Mouse (Mus musculus): ENCODE measurements around the gene Rarres1.

The Rarres1 gene

GRCm38 (mm10) chr3:67515274-67515801 lies at the start of gene Rarres1:
Gene Rarres1, minus strand, starts transcription at chr3:67515523.
- no peak for DNase-seq (ENCODE audit: low read depth)

DNA sequence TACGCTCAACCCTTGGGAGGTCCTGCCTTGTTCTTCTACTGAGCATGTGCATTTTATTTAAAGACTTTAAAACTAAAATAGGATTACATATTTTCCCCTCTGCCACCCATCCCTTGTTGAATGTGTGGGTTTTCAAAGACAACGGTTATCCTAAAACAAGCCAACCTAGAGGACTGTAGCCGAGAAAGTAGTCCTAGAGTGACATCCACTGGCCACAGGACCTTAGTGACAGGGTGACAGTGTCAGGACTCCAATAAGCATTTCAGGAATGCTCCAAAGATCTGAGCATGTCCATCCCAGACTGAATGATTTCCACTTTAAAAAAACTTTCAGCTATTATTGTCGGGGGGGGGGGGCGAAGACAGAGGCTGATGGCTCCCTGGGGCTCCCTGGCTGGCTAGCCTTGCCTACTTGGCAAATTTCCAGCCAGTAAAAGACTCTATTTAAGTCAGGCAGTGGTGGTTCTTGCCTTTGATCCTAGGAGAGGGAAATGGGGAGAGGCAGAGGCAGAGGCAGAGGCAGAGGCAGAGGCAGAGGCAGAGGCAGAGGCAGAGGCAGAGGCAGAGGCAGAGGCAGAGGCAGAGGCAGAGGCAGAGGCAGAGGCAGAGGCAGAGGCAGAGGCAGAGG lies 49.5 kb upstream of the Rarres1 start:
- DNase-seq (ENCODE audit: low read depth): no peak

DNA sequence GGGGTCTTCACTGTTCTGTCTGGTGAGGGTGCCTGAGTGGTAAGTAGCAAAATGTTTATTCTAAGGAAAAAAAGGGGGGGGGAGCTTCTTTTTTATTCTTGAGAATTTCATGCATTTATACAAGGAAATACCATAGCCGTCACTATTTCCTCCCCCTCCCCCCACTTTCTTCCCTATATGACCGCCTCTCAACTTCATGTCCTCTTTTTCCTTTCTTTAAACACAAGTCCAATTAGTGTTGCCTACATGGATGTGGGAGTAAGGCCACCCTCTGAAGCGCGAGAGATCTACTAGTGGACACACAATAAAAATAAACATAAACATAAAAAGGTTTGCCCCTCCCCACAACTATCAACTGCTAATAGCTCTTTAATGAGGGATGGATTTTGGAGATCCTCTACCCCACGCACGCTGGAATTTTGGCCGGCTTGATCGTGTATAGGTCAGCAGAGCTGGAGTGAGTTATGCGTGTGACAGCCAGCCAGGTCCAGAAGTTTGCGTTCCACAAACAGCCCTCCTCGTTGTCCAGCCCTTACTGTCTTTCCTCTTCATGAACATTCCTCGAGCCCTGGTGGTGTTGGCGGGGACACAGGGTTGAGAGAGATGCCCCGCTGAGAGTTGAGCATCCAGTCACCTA lies 42.5 kb upstream of the Rarres1 start:
- no peak for DNase-seq (ENCODE audit: low read depth)

GRCm38 (mm10) chr3:67557200-67557651 lies 41.9 kb upstream of the Rarres1 start:
- no peak for DNase-seq (ENCODE audit: low read depth)

GRCm38 (mm10) chr3:67555211-67555610 lies 39.9 kb upstream of the Rarres1 start:
- DNase-seq (ENCODE audit: low read depth): no peak

DNA sequence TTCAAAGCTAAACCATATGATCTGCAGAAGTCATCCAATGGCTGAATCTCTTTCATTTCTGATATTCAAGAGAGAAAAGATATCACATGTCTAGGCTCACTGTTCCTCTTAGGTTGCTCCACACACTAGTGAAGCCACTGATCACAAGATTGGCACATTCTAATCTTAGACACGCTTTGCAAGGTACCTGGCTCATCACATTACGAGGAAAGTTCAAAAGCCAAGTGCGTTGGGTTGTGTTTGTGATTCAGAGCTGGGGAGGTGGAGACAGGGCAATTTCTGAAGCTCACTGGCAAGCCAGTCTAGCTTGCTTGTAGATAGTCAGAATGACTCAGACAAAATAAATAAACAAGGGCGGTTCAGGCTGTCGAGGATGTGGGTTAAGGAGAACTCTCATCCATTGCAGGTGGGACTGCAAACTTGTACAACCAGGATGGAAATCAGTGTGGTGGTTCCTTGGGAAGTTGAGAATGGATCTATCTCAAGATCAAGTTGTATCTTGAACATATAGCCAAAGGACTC lies 38.7 kb upstream of the Rarres1 start:
- DNase-seq (ENCODE audit: low read depth): no peak

DNA sequence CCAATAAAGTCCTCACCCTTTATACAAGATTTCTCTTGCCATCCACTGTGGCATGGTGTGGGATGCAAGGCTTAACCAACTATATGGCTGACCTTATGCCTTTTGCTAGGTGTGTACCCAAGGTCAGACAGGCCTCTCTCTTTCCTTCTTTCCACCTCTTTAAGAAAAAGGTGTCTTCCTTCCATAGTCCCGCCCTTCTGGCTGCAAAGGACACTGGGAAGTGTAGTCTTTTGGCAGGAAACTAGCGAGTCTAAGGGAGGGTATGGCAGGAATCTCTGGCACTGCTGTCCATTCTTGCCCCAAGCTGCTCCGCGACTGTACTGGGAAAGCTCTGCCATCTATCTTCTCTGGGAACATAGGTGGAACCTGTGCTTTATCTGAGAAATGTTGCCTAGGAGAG lies 38.0 kb upstream of the Rarres1 start:
- DNase-seq (ENCODE audit: low read depth): no peak

GRCm38 (mm10) chr3:67551193-67551592 lies 35.9 kb upstream of the Rarres1 start:
- no peak for DNase-seq (ENCODE audit: low read depth)

DNA sequence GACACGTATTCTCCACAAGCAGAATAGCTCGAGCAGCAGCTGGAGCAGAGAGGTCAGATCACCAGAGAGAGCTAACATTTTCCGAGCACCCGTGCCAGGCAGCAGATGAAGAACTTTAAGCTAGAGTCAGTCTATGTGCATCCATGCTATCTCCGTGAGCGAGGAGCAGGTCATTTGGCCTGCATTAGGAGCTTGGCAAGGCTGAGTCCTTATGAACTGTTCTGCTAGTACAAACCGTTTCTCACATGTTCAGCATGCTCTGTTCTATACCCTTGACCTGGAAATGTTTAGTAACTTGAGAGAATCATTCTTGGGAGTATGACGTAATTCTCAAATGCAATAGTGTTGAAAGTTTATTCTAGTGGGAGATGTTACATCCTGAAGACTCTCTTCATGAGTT lies 28.3 kb upstream of the Rarres1 start:
- no peak for DNase-seq (ENCODE audit: low read depth)

- DNase-seq (ENCODE audit: low read depth): no peak
These were observed 9.4 kb upstream of the Rarres1 start for GRCm38 (mm10) chr3:67524768-67525167.

DNA sequence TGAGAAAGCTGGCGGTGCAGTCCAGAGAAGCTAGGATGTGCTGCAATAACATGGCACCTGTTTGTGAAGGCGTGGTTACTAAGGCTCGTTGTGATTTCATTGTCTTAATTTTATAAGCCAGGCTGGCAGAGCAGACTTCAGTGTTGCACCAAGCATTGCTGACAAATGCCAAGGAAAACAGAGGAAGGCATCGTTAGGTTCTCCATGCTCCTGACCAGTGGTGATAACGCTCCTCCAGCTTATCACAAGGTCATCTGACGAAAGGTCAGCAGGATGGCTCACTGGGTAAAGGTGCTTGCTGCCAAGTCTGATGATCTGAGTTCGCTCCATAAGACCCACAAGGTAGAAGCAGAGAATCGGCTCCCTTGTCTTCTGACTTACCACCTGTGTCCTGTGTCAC lies 7.4 kb upstream of the Rarres1 start:
- DNase-seq (ENCODE audit: low read depth): no peak

DNA sequence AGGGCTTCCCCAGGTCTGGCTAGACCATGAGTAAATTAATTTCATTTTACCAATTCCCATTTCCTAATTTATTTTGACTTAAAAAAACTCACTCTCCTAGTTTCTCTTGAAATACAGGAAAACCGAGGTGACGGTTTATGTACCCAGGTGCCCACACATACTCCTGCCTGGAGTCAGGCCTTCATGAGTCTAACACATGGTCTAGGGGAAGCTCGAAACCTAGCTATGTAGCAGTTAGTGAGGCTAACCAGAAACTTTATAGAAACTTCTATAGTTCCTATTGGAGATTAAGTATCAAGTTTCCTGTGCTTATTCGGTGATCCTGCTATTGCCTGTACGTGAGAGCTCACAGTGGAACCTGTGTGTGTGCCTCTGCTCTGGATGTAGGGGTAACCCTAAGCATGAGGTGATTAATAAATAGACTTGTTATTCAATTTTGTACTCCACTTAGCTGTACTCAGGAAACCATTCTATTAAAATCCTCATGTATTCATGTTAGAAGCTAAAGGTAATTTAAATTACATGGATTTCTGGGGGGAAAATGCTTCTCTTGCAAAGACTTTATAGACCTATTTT lies 5.3 kb upstream of the Rarres1 start:
- DNase-seq (ENCODE audit: low read depth): no peak

GRCm38 (mm10) chr3:67514801-67515273 lies 486 bp downstream of the Rarres1 start:
- DNase-seq (ENCODE audit: low read depth): no peak

DNA sequence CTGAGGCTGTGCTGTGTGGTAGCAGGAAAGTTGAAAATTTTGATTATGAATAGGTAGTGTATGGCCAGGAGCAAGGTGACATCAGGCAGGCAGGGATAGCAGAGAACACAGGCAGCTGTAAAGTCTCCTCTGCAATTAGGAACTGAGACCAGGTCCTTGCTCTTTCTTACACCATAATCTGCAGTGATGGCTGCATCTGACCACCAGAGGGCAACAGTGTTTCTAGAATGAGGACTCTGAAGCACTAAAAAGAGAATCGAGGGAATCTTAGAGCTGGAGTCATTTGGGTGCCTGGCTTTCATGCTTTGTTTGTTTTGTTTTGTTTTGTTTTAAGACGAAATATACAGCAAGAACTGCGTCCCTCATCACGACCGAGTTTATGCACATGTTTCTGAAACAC lies 2.5 kb downstream of the Rarres1 start:
- DNase-seq (ENCODE audit: low read depth): peak; percentile 69

- no peak for DNase-seq (ENCODE audit: low read depth)
These were observed 7.0 kb downstream of the Rarres1 start for GRCm38 (mm10) chr3:67508216-67508892.

GRCm38 (mm10) chr3:67505286-67505685 lies 10.0 kb downstream of the Rarres1 start:
- DNase-seq (ENCODE audit: low read depth): no peak

DNA sequence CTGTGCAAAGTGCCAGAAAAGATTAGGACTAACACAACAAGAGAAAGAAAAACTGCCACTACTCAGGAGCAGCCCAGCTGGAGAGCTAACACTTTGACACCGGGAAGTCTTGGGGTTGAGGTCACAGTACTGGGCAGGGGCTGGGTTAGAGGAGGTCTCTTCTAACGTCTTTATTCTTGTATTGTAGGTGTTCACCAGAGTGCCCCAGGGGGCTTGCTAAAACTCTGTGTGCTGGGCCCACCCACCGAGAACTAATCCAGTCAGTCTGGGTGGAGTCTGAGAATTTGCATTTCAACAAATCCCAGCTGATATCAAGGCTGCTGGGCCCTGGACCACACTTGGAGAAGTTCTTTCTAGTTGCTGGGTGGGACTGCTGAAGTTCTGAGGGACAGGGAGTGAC lies 11.4 kb downstream of the Rarres1 start:
- no peak for DNase-seq (ENCODE audit: low read depth)

- DNase-seq (ENCODE audit: low read depth): no peak
These were observed 15.9 kb downstream of the Rarres1 start for GRCm38 (mm10) chr3:67499406-67499791.

GRCm38 (mm10) chr3:67498773-67499405 lies 16.4 kb downstream of the Rarres1 start:
- DNase-seq (ENCODE audit: low read depth): no peak

DNA sequence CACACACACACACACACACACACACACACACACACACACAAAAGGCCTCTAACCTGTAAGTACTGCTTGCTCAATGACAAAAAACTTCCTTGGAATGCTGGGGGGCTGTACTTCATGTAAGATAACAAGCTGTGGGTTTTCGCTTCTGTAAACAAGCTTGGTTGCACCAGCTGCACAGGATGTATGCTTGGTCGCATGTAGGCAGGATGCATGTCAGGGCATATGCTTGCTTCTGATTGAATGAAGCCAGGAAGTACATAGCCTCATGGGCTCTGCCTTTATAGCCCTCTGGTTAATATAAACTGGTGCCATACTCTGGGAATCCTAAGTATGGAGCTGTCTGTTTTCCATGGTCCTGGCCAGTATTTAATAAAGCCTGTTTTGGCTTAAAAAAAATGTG lies 17.3 kb downstream of the Rarres1 start:
- no peak for DNase-seq (ENCODE audit: low read depth)

- no peak for DNase-seq (ENCODE audit: low read depth)
These were observed 19.0 kb downstream of the Rarres1 start for GRCm38 (mm10) chr3:67496310-67496709.

DNA sequence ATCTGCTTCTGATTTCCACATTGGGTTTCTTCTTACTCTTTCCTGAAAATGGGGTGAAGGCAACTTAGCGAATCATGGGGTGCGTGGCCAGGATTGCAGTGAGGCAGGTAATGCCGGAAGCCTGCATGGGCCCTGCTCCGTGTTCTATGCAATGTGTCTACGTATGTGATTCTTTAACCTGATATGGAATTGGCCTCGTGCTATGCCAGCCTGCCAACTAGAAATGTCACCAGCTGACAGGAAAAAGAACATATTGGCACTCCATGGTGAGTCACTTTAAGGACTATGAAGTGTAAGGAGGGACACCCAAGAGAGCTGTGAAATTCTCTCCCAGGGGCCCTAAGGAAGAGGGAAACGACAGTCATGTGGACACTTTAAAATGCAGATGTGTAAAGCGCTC lies 22.2 kb downstream of the Rarres1 start:
- DNase-seq (ENCODE audit: low read depth): no peak

All from fibroblast of lung, adult 2 months (primary cell).